Mouse (Mus musculus): ENCODE data around the gene Flnb. TPM values are rescaled to one million over a fixed set of nuclear protein-coding genes. Genes with fewer than 3 reads are reported as not detected.

Gene Flnb
- total and polyA plus RNA-seq, 2 experiments from 2014 or later = 4.2 to 32.7 TPM

DNA sequence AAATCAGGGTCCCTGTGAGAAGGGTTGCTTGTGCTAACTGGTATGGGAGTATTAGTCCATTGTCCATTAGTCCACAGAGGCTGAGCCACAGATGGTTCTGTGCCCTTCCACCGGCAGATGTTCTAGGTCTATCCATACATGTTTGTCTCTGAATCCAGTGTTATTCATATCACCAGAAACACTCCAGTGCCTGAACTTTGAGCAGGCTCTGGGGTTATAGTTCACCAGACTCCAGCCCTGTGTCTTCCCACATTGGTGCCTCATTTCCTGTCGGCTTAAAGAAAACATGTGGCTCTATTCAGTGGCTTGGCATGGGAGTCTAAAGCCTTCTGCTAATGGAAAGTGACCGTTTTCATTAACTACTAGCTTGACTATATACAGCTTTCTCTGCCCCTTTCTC, 50.1 kb downstream of the Flnb start:
- H3K4me2 ChIP-seq (ENCODE audit: low read depth, low read length) = no peak overlapping the region
- ATAC-seq (no peak), DNase-seq (ENCODE audit: low spot score) (no peak)
- no peak overlapping the region for H3K4me3 ChIP-seq (ENCODE audit: low read length)
- peaks cover 16% of the 10 kb centered on the region; the same call in 1 of the 2 replicates for H3K36me3 ChIP-seq (ENCODE audit: insufficient read depth, low read length)
- H3K4me1 ChIP-seq (ENCODE audit: insufficient read depth, low read length) = 0 out of 2 replicates have a peak, but pooled peaks cover 3% of the 10 kb centered on the region
- WGBS = 78% methylated on average over 3 of the region's 3 CpGs
- H3K9ac ChIP-seq (replicated peaks; ENCODE audit: low read length) = no peak overlapping the region
- H3K9me3 ChIP-seq (ENCODE audit: low read length) = no peaks in the 10 kb centered on the region
- no peak overlapping the region for H3K27ac ChIP-seq
- H3K27me3 ChIP-seq (ENCODE audit: insufficient read depth, low read length) = no peaks in the 10 kb centered on the region
- no peak for TF ChIP-seq CTCF (IDR thresholded peaks at IDR 0.05; ENCODE audit: low read depth)

DNA sequence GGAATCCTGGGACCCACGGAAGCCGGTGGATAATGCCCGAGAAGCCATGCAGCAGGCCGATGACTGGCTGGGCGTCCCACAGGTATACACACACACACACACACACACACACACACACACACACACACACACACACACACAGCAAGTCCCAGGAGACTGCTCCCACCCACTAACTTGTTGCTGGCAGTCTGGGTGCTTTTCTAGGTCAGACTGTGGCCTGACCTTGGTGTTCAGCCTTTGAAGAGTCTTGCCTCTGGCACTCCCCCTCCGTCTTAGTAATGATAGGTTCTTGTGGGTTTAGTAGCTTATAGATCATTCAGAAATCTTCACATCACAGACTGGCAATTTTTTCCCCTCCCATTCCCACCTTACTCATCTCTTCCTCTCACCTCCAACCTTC, 52.0 kb downstream of the Flnb start:
- TF ChIP-seq CTCF (IDR thresholded peaks at IDR 0.05; ENCODE audit: low read depth) = no peak
- Histone ChIP-seq H3K27ac (no peak overlapping the region), H3K4me1 (ENCODE audit: insufficient read depth, low read length) (no peaks in the 10 kb centered on the region), H3K4me2 (ENCODE audit: low read depth, low read length) (no peak overlapping the region), H3K9ac (replicated peaks; ENCODE audit: low read length) (no peak overlapping the region), H3K36me3 (ENCODE audit: insufficient read depth, low read length) (peaks cover 25% of the 10 kb centered on the region; the same call in 1 of the 2 replicates), H3K9me3 (ENCODE audit: low read length) (no peaks in the 10 kb centered on the region), H3K27me3 (ENCODE audit: insufficient read depth, low read length) (no peaks in the 10 kb centered on the region), H3K4me3 (ENCODE audit: low read length) (no peak overlapping the region)
- DNase-seq (ENCODE audit: low spot score) (no peak), ATAC-seq (no peak)
- WGBS = 92% methylated on average over 6 of the region's 6 CpGs

DNA sequence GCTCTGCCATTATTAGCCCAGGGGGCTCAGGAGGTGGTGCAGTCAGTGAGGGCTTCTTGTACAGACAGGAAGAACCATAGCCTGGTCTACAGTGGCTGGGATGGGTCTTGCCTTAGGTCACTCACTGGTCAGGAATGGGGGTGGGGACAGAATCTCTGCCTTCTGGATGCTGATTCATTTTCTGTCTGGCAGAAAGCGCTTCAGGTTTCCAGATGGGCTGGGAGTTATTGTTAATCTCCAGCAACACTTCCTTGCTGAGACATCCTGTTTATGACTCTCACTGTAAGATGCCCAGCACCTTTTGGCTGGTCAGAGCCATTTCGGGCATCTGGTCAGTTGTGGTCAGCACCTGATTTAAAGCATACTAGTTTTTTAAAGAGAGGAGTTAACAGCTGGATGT, 55.8 kb downstream of the Flnb start:
- H3K9ac ChIP-seq (replicated peaks; ENCODE audit: low read length) = no peak overlapping the region
- 95% methylated on average over 2 of the region's 2 CpGs for WGBS
- H3K4me3 ChIP-seq (ENCODE audit: low read length) = no peak overlapping the region
- no peak for ATAC-seq
- DNase-seq (ENCODE audit: low spot score) = no peak
- H3K4me2 ChIP-seq (ENCODE audit: low read depth, low read length) = no peak overlapping the region
- H3K36me3 ChIP-seq (ENCODE audit: insufficient read depth, low read length) = peaks cover 20% of the 10 kb centered on the region; the same call in 1 of the 2 replicates
- H3K9me3 ChIP-seq (ENCODE audit: low read length) = no peaks in the 10 kb centered on the region
- H3K4me1 ChIP-seq (ENCODE audit: insufficient read depth, low read length) = no peaks in the 10 kb centered on the region
- no peak for TF ChIP-seq CTCF (IDR thresholded peaks at IDR 0.05; ENCODE audit: low read depth)
- H3K27me3 ChIP-seq (ENCODE audit: insufficient read depth, low read length) = no peaks in the 10 kb centered on the region
- no peak overlapping the region for H3K27ac ChIP-seq

DNA sequence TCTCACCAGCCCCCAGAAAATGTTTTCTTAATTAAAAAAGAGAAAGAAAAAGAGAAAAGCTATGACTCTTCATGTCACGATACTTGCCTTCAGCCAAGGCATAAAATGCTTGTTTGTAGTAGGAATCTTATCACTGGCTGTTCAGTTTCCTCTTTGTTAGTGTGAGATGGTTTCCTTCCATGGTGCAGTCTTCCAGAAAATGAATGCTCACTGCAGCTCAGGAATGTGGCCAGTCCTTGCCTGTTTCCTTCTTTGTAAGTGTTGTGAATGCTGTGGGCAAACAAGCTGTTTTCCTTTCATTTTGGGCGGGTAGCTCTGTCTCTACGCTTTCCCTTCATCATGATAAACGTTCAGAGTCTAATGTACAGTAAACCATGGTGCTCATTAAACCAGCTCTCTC, 56.7 kb downstream of the Flnb start:
- Histone ChIP-seq H3K4me2 (ENCODE audit: low read depth, low read length) (no peak overlapping the region), H3K4me1 (ENCODE audit: insufficient read depth, low read length) (no peaks in the 10 kb centered on the region), H3K9me3 (ENCODE audit: low read length) (no peaks in the 10 kb centered on the region), H3K36me3 (ENCODE audit: insufficient read depth, low read length) (peaks cover 17% of the 10 kb centered on the region; the same call in 1 of the 2 replicates), H3K27me3 (ENCODE audit: insufficient read depth, low read length) (no peaks in the 10 kb centered on the region), H3K27ac (no peak overlapping the region), H3K9ac (replicated peaks; ENCODE audit: low read length) (no peak overlapping the region), H3K4me3 (ENCODE audit: low read length) (no peak overlapping the region)
- 73% methylated on average over 4 of the region's 4 CpGs for WGBS
- ATAC-seq (no peak), DNase-seq (ENCODE audit: low spot score) (no peak)
- TF ChIP-seq CTCF (IDR thresholded peaks at IDR 0.05; ENCODE audit: low read depth) = no peak

DNA sequence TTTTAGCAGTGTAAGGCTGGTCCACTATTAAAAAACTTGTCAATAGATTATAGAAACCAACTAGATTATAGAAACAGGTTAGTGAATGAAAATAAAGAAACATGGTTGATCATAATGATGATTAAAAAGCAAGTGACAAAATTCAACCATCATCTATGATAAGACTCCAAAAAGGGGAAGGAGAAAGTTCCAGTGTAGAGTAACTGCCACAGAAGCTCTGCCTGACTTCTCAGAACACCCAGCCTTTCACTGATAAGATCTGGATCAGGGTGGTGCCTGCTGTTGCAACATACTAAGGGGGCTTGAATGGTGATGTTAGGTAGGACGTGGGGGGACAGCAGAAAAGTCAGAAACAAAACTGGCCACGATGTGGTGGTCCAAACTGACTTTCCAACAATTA, 60.2 kb downstream of the Flnb start:
- H3K9me3 ChIP-seq (ENCODE audit: low read length) = no peaks in the 10 kb centered on the region
- no peaks in the 10 kb centered on the region for H3K27me3 ChIP-seq (ENCODE audit: insufficient read depth, low read length)
- H3K4me3 ChIP-seq (ENCODE audit: low read length) = no peak overlapping the region
- H3K4me1 ChIP-seq (ENCODE audit: insufficient read depth, low read length) = no peaks in the 10 kb centered on the region
- no peak overlapping the region for H3K9ac ChIP-seq (replicated peaks; ENCODE audit: low read length)
- no peak for ATAC-seq
- H3K36me3 ChIP-seq (ENCODE audit: insufficient read depth, low read length) = peaks cover 21% of the 10 kb centered on the region
- 80% methylated on average over 2 of the region's 2 CpGs for WGBS
- TF ChIP-seq CTCF (IDR thresholded peaks at IDR 0.05; ENCODE audit: low read depth) = no peak
- no peak overlapping the region for H3K4me2 ChIP-seq (ENCODE audit: low read depth, low read length)
- no peak for DNase-seq (ENCODE audit: low spot score)
- no peak overlapping the region for H3K27ac ChIP-seq

DNA sequence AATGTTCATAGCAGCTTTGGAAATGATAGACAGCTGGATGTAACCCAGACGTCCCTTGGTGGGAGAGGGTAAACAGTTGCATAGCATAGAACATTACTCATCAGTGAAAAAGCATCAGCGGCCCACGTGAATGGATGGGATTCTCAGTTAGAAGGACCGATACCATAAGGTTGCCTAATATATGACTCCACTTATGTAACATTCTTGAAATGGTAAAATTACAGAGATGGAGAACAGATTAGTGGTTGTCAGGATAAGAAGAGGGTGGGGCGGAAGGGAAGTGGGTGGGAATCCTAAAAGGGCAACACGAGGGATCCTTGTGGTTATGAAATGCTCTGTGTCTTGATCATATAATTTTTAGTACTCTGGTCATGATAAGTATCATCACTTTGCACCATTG, 62.6 kb downstream of the Flnb start:
- no peak overlapping the region for H3K4me2 ChIP-seq (ENCODE audit: low read depth, low read length)
- H3K36me3 ChIP-seq (ENCODE audit: insufficient read depth, low read length) = peaks cover 15% of the 10 kb centered on the region
- no peak overlapping the region for H3K4me3 ChIP-seq (ENCODE audit: low read length)
- 95% methylated on average over 6 of the region's 6 CpGs for WGBS
- H3K27me3 ChIP-seq (ENCODE audit: insufficient read depth, low read length) = no peaks in the 10 kb centered on the region
- H3K27ac ChIP-seq = no peak overlapping the region
- no peak for ATAC-seq
- H3K9me3 ChIP-seq (ENCODE audit: low read length) = no peaks in the 10 kb centered on the region
- H3K9ac ChIP-seq (replicated peaks; ENCODE audit: low read length) = no peak overlapping the region
- no peak for DNase-seq (ENCODE audit: low spot score)
- H3K4me1 ChIP-seq (ENCODE audit: insufficient read depth, low read length) = no peaks in the 10 kb centered on the region
- no peak for TF ChIP-seq CTCF (IDR thresholded peaks at IDR 0.05; ENCODE audit: low read depth)

DNA sequence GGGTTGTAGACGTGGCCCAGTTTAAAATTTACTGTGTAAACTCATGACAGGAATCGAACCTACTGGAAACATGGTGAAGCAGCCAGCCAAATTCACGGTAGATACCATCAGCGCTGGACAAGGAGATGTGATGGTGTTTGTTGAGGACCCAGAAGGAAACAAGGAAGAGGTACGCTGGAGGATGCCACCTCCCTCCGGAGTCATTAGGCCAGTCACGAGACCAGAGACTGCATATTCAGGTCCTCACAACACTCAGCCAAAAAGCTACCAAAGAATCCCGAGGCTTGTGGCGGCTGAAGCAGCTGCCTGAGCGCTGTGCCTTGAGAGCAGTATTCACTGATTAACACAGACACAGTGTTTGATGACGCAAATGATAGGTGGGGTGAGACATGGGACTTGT, 63.8 kb downstream of the Flnb start:
- H3K4me1 ChIP-seq (ENCODE audit: insufficient read depth, low read length) = no peaks in the 10 kb centered on the region; the same call in 1 of the 2 replicates

More for the DNA sequence above, 63.8 kb downstream of the Flnb start:
- H3K4me2 ChIP-seq (ENCODE audit: low read depth, low read length) = no peak overlapping the region
- ATAC-seq (no peak), DNase-seq (ENCODE audit: low spot score) (no peak)
- no peak overlapping the region for H3K27ac ChIP-seq
- peaks cover 19% of the 10 kb centered on the region for H3K36me3 ChIP-seq (ENCODE audit: insufficient read depth, low read length)
- H3K27me3 ChIP-seq (ENCODE audit: insufficient read depth, low read length) = no peaks in the 10 kb centered on the region
- no peaks in the 10 kb centered on the region for H3K9me3 ChIP-seq (ENCODE audit: low read length)
- H3K9ac ChIP-seq (replicated peaks; ENCODE audit: low read length) = no peak overlapping the region
- 92% methylated on average over 11 of the region's 11 CpGs for WGBS
- no peak overlapping the region for H3K4me3 ChIP-seq (ENCODE audit: low read length)
- no peak for TF ChIP-seq CTCF (IDR thresholded peaks at IDR 0.05; ENCODE audit: low read depth)
